Mouse (Mus musculus) forebrain, embryonic 12.5 days (tissue): ENCODE measurements at regions not wholly inside any gene's neighbourhood (a gene's known extent, or its start where the extent isn't known, plus 50 kb on each side); places are given as distances from the start of the nearest gene placed in this dataset.

Experiments
- ATAC-seq: fragments of 200-750 bp; cut with Nextera tagmentation; 2 replicates; pipeline ENCODE4 v1.8.0; 2017; ENCODE audit warnings: moderate TSS enrichment; ENCODE audit not compliant: low FRiP score
- H3K27ac ChIP-seq: fragments of 300-500 bp; sonication (generic); 2 replicates; pipeline ENCODE4 v1.5.1; 2016; ENCODE audit warnings: mild to moderate bottlenecking
- H3K27me3 ChIP-seq: fragments of 300-500 bp; sonication (generic); 2 replicates; pipeline ENCODE4 v1.6.1; 2016; ENCODE audit warnings: mild to moderate bottlenecking
- H3K36me3 ChIP-seq: fragments of 300-500 bp; sonication (generic); replicated peaks from 2 replicates; pipeline ENCODE4 v1.6.1; 2016; ENCODE audit warnings: mild to moderate bottlenecking
- H3K4me1 ChIP-seq: fragments of 300-500 bp; sonication (generic); 2 replicates; pipeline ENCODE4 v1.6.1; 2016
- H3K4me2 ChIP-seq: fragments of 300-500 bp; sonication (generic); 2 replicates; pipeline ENCODE4 v1.6.1; 2016; ENCODE audit warnings: mild to moderate bottlenecking, moderate library complexity
- H3K4me3 ChIP-seq: fragments of 300-500 bp; sonication (generic); replicated peaks from 2 replicates; pipeline ENCODE4 v1.5.1; 2016; ENCODE audit warnings: mild to moderate bottlenecking
- H3K9ac ChIP-seq: fragments of 300-500 bp; sonication (generic); 2 replicates; pipeline ENCODE4 v1.6.1; 2016; ENCODE audit warnings: mild to moderate bottlenecking
- H3K9me3 ChIP-seq: fragments of 300-500 bp; sonication (generic); 2 replicates; pipeline ENCODE4 v1.6.1; 2016
- WGBS: fragments of 180-500 bp; shearing (Covaris S2); methylation state at CpG from one replicate; pipeline ENCODE4 v1.1.7; 2016; 5-methylcytosine and 5-hydroxymethylcytosine counted together

- no peaks in the 10 kb centered on the region for H3K9me3 ChIP-seq
- H3K36me3 ChIP-seq: no peaks in the 10 kb centered on the region
- H3K4me3 ChIP-seq: no peak overlapping the region
- 77% methylated on average over 3 of the region's 3 CpGs for WGBS
- H3K9ac ChIP-seq: no peak overlapping the region
- H3K4me2 ChIP-seq: no peak overlapping the region
- H3K27me3 ChIP-seq: no peaks in the 10 kb centered on the region
- no peak for ATAC-seq
- H3K27ac ChIP-seq: no peak overlapping the region
- H3K4me1 ChIP-seq: no peaks in the 10 kb centered on the region
Observed at GRCm38 (mm10) chr13:31468983-31469382, 87.0 kb upstream of the Foxq1 start.

- Histone ChIP-seq H3K36me3 (no peaks in the 10 kb centered on the region), H3K4me2 (no peak overlapping the region), H3K27me3 (no peaks in the 10 kb centered on the region), H3K4me1 (no peaks in the 10 kb centered on the region), H3K4me3 (no peak overlapping the region), H3K27ac (no peak overlapping the region), H3K9me3 (no peaks in the 10 kb centered on the region), H3K9ac (no peak overlapping the region)
- 79% methylated on average over 5 of the region's 5 CpGs for WGBS
- no peak for ATAC-seq
Observed at GRCm38 (mm10) chr13:31472366-31472765, 83.6 kb upstream of the Foxq1 start.

- no peak overlapping the region for H3K27ac ChIP-seq
- no peak for ATAC-seq
Observed at GRCm38 (mm10) chr13:31472804-31473203, 83.1 kb upstream of the Foxq1 start.

GRCm38 (mm10) chr13:31473275-31473674 lies 82.7 kb upstream of the Foxq1 start:
- H3K4me3 ChIP-seq: no peak overlapping the region
- H3K4me1 ChIP-seq: no peaks in the 10 kb centered on the region
- no peaks in the 10 kb centered on the region for H3K27me3 ChIP-seq
- H3K9ac ChIP-seq: no peak overlapping the region
- no peaks in the 10 kb centered on the region for H3K9me3 ChIP-seq
- no peak overlapping the region for H3K4me2 ChIP-seq
- H3K36me3 ChIP-seq: no peaks in the 10 kb centered on the region
- 83% methylated on average over 1 of the region's 1 CpGs for WGBS
- ATAC-seq: no peak
- H3K27ac ChIP-seq: no peak overlapping the region

More at GRCm38 (mm10) chr13:31472804-31473203, 83.1 kb upstream of the Foxq1 start:
- Histone ChIP-seq H3K36me3 (no peaks in the 10 kb centered on the region), H3K4me2 (no peak overlapping the region), H3K27me3 (no peaks in the 10 kb centered on the region), H3K4me3 (no peak overlapping the region), H3K4me1 (no peaks in the 10 kb centered on the region), H3K9me3 (no peaks in the 10 kb centered on the region), H3K9ac (no peak overlapping the region)
- 74% methylated on average over 4 of the region's 4 CpGs for WGBS

GRCm38 (mm10) chr13:31475845-31476244 lies 80.1 kb upstream of the Foxq1 start:
- WGBS: 95% methylated on average over 3 of the region's 3 CpGs

DNA sequence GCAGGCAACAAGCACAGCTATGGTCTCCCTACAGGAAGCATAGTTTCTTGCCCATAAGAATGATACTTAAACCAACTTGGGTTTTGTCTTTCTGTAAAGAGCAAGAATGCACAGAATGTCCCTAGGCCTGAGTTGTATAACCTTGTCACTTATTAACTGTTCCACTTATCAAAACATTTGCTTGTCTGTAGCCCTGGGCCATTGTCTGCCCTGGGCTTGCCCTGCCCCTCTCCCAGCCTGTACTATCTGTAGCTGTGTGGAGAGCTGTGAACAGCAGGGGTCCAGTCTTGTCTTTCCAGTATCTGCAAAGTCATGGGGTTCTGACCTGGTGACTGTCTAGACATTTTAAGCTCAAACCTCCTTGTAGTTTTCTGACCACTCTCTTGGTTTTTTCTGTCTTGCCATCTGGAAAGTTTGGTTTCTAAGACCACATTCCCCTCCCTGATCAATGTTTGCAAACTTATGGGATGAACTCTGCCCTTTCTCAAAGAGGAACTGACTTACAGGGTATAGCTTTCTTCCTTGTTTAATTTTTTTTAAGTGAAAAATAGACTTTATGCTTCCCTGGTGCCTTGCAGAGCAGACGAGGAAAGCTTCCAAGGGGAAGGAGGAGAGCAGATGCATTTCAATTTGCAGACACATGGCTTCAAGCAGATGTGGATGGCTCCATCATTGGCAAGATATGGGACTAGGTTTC lies 78.6 kb upstream of the Foxq1 start:
- Histone ChIP-seq H3K9me3 (no peaks in the 10 kb centered on the region), H3K4me1 (no peaks in the 10 kb centered on the region), H3K27me3 (no peaks in the 10 kb centered on the region), H3K4me2 (no peak overlapping the region), H3K27ac (no peak overlapping the region), H3K4me3 (no peak overlapping the region), H3K36me3 (no peaks in the 10 kb centered on the region), H3K9ac (no peak overlapping the region)
- no peak for ATAC-seq
- WGBS: 82% methylated on average over 1 of the region's 1 CpGs

More at GRCm38 (mm10) chr13:31475845-31476244, 80.1 kb upstream of the Foxq1 start:
- Histone ChIP-seq H3K27ac (no peak overlapping the region), H3K27me3 (no peaks in the 10 kb centered on the region), H3K36me3 (no peaks in the 10 kb centered on the region), H3K4me1 (no peaks in the 10 kb centered on the region), H3K4me2 (no peak overlapping the region), H3K9ac (no peak overlapping the region), H3K9me3 (no peaks in the 10 kb centered on the region), H3K4me3 (no peak overlapping the region)
- no peak for ATAC-seq

- Histone ChIP-seq H3K27me3 (no peaks in the 10 kb centered on the region), H3K9me3 (no peaks in the 10 kb centered on the region), H3K27ac (no peak overlapping the region), H3K4me2 (no peak overlapping the region), H3K4me3 (no peak overlapping the region), H3K9ac (no peak overlapping the region), H3K36me3 (no peaks in the 10 kb centered on the region), H3K4me1 (no peaks in the 10 kb centered on the region)
- WGBS: 87% methylated on average over 7 of the region's 7 CpGs
- ATAC-seq: no peak
Observed at GRCm38 (mm10) chr13:31481105-31481844, 74.7 kb upstream of the Foxq1 start.

DNA sequence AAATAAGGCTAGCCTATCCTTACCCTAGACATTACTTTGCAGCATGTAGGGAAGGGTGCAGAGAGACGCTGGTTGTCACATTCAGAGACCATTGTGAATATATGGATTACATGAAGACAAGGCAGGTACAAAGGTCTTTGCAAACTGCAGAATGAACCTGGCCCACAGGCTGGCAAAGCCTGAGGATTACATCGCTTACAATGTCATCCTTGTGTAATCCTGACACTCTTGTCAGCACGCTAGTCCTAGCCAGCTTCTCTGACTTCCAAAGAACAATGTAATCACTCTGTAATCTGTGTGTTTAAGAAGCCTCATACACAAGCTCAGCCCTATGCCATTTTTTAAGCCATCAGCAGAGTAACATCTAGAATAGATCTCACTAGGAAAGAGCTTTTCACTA lies 69.6 kb upstream of the Foxq1 start:
- WGBS: 85% methylated on average over 3 of the region's 3 CpGs
- H3K9me3 ChIP-seq: no peaks in the 10 kb centered on the region
- H3K9ac ChIP-seq: no peak overlapping the region

DNA sequence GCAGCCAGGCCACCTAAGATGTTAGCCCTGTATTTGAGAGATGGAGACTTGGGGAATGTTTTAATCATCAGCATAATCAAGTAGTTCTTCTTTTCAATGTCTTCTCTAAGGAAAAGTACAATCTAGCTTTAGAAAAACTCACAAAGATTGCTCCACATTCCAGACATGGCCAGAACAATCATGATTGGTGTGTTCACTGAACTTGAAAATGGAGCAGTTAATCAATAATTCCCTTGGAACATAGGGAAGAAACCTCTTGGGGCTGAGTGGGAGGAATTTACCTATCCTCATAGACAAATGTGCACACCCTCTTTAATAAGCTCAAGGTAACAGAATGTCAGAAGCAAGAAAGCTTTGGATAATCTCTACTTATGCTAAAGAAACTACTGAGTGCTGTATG lies 67.7 kb upstream of the Foxq1 start:
- Histone ChIP-seq H3K4me3 (no peak overlapping the region), H3K9ac (no peak overlapping the region), H3K27ac (no peak overlapping the region), H3K4me2 (no peak overlapping the region), H3K4me1 (no peaks in the 10 kb centered on the region), H3K36me3 (no peaks in the 10 kb centered on the region), H3K9me3 (no peaks in the 10 kb centered on the region), H3K27me3 (no peaks in the 10 kb centered on the region)
- ATAC-seq: no peak

More for the DNA sequence above, 69.6 kb upstream of the Foxq1 start:
- no peak overlapping the region for H3K4me2 ChIP-seq
- no peaks in the 10 kb centered on the region for H3K27me3 ChIP-seq
- H3K36me3 ChIP-seq: no peaks in the 10 kb centered on the region
- H3K4me1 ChIP-seq: no peaks in the 10 kb centered on the region
- H3K27ac ChIP-seq: no peak overlapping the region
- ATAC-seq: no peak
- H3K4me3 ChIP-seq: no peak overlapping the region

DNA sequence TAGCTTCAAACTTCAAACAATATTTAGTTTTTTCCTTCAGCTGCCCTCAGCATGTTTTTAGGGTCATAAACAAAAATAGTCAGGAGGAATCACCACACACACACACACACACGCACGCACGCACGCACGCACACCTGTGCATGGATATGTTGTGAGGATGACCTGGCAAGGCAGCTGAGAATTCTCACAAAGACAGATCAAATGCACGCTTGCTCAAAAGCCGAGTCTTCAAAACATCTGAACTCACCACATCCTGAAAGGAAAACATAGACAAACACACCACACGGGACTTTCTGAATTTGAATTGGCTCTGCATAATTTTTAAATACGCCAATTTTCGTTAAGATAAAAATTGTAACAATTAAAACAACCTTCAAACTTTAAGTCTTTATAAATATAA lies 52.7 kb upstream of the Foxq1 start:
- no peaks in the 10 kb centered on the region for H3K4me1 ChIP-seq
- H3K4me2 ChIP-seq: no peak overlapping the region
- H3K36me3 ChIP-seq: no peaks in the 10 kb centered on the region
- ATAC-seq: no peak
- H3K9ac ChIP-seq: no peak overlapping the region
- no peaks in the 10 kb centered on the region for H3K9me3 ChIP-seq
- no peak overlapping the region for H3K27ac ChIP-seq
- no peaks in the 10 kb centered on the region for H3K27me3 ChIP-seq
- 94% methylated on average over 10 of the region's 10 CpGs for WGBS
- H3K4me3 ChIP-seq: no peak overlapping the region

GRCm38 (mm10) chr13:31503832-31504231 lies 52.1 kb upstream of the Foxq1 start:
- H3K27ac ChIP-seq: no peak overlapping the region
- H3K4me2 ChIP-seq: no peak overlapping the region
- ATAC-seq: no peak
- H3K9ac ChIP-seq: no peak overlapping the region
- WGBS: 88% methylated on average over 11 of the region's 11 CpGs
- no peaks in the 10 kb centered on the region for H3K9me3 ChIP-seq
- H3K36me3 ChIP-seq: no peaks in the 10 kb centered on the region
- no peaks in the 10 kb centered on the region for H3K27me3 ChIP-seq
- no peak overlapping the region for H3K4me3 ChIP-seq
- H3K4me1 ChIP-seq: no peaks in the 10 kb centered on the region

DNA sequence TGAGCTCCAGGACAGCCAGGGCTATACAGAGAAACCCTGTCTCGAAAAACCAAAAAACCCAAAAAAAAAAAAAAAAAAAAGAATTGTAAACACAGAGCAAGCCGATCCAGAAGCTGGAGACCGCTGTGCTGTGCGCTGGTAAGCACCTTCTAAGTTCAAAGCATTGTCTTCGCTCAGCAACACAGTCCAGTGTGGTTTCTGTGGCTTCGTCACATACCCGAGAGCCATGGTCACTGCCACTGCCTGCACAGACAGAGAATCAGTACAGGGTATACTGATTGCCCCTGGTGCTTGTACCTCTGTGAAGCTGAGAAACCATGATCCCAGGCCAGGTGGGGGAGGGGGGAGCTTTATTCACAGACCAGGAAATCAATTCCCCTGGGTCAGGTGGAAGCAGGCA lies 51.6 kb upstream of the Foxq1 start:
- no peak overlapping the region for H3K4me2 ChIP-seq
- no peak overlapping the region for H3K4me3 ChIP-seq
- no peaks in the 10 kb centered on the region for H3K9me3 ChIP-seq
- H3K9ac ChIP-seq: no peak overlapping the region
- no peaks in the 10 kb centered on the region for H3K4me1 ChIP-seq
- no peak overlapping the region for H3K27ac ChIP-seq
- no peaks in the 10 kb centered on the region for H3K27me3 ChIP-seq
- no peak for ATAC-seq
- no peaks in the 10 kb centered on the region for H3K36me3 ChIP-seq
- WGBS: 90% methylated on average over 6 of the region's 7 CpGs

DNA sequence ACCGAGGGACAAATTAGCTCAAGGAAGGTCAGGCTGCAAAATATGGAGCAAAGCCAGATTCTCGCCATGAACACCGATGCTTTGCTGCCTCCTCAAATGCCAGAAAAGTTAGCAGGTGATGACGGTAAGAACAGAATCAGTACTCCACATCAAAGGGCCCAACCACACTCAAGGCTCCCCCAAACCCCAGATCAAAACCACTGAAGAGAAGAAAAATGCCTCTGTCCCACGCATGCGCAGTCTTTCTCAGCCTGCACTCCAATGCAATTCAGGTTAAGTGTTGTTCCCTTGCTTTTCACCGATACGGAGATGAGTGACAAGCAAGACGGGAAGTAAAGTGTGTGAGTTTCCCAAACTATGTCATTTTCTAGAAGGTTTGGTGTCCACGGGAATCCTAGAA lies 50.5 kb upstream of the Foxq1 start:
- 93% methylated on average over 10 of the region's 10 CpGs for WGBS
- no peaks in the 10 kb centered on the region for H3K36me3 ChIP-seq
- H3K27ac ChIP-seq: no peak overlapping the region
- H3K4me1 ChIP-seq: no peaks in the 10 kb centered on the region
- H3K9ac ChIP-seq: no peak overlapping the region
- no peaks in the 10 kb centered on the region for H3K27me3 ChIP-seq
- H3K4me3 ChIP-seq: no peak overlapping the region
- no peaks in the 10 kb centered on the region for H3K9me3 ChIP-seq
- no peak overlapping the region for H3K4me2 ChIP-seq
- ATAC-seq: no peak
